Mouse (Mus musculus) CD4-positive, CD25-positive, alpha-beta regulatory T cell, adult 2 months (primary cell): ENCODE measurements around the gene Obp1a.

Experiments
- DNase-seq: peaks from one replicate; pipeline ENCODE4 v3.0.0-alpha.2; 2012; ENCODE audit warnings: low read depth, low spot score

The Obp1a gene

DNA sequence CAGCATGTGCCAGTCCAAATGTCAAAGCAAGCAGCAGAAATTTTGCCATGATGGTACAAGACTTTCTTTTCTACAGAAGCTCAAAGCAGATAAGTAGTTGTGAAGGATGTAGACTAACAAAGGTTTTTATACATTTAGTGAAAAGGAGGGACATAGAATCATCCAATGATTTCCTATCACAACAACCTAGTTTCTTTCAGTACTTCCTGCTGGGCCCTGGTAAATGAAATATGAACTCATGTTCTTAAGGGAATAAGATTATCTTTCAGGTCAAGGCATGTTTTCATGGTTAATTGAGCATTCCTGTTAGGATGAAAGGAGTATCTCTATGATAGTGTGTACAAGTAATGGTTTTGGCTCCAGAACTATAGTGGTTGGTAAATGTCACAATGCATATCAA, at the start of gene Obp1a:
Obp1a (minus strand) TSS at position 101 of the 400 bp plus-strand sequence.
- DNase-seq = no peak

DNA sequence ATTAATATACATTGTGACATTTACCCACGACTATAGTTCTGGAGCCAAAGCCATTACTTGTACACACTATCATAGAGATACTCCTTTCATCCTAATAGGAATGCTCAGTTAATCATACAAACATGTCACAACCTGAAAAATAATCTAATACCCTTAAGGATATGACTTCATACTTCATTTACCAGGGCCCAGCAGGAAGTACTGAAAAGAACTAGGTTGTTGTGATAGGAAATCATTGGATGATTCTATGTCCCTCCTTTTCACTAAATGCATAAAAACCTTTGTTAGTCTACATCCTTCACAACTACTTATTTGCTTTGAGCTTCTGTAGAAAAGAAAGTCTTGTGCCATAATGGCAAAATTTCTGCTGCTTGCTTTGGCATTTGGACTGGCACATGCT, 34.0 kb upstream of the Obp1a start, which contains the start of gene Gm5938:
Gm5938 (plus strand) TSS at position 301 of the 400 bp plus-strand sequence.
- DNase-seq = no peak
